Mouse (Mus musculus): ENCODE measurements at regions not wholly inside any gene's neighbourhood (a gene's known extent, or its start where the extent isn't known, plus 50 kb on each side); places are given as distances from the start of the nearest gene placed in this dataset.

GRCm38 (mm10) chr9:30183409-30183808 is 220.5 kb upstream of the Ntm start:
- no peak for DNase-seq

GRCm38 (mm10) chr9:30184996-30185763 is 222.2 kb upstream of the Ntm start:
- DNase-seq = no peak

GRCm38 (mm10) chr9:30186261-30186660 is 223.3 kb upstream of the Ntm start:
- no peak for DNase-seq

GRCm38 (mm10) chr9:30190078-30190477 is 227.1 kb upstream of the Ntm start:
- DNase-seq = no peak

- DNase-seq = no peak
Measured at GRCm38 (mm10) chr9:30191119-30191518, 228.2 kb upstream of the Ntm start.

GRCm38 (mm10) chr9:30191902-30192301 is 229.0 kb upstream of the Ntm start:
- no peak for DNase-seq

- DNase-seq = no peak
Measured at GRCm38 (mm10) chr9:30194866-30195265, 231.9 kb upstream of the Ntm start.

- no peak for DNase-seq
Measured at GRCm38 (mm10) chr9:30202411-30202810, 224.5 kb upstream of the Snx19 start.

GRCm38 (mm10) chr9:30207631-30208030 is 219.3 kb upstream of the Snx19 start:
- no peak for DNase-seq

- no peak for DNase-seq
Measured at GRCm38 (mm10) chr9:30209806-30210205, 217.1 kb upstream of the Snx19 start.

GRCm38 (mm10) chr9:30212471-30213075 is 214.3 kb upstream of the Snx19 start:
- no peak for DNase-seq

GRCm38 (mm10) chr9:30234501-30235163 is 192.3 kb upstream of the Snx19 start:
- DNase-seq = no peak

- DNase-seq = no peak
Measured at GRCm38 (mm10) chr9:30235791-30236190, 191.1 kb upstream of the Snx19 start.

GRCm38 (mm10) chr9:30242107-30242506 is 184.8 kb upstream of the Snx19 start:
- DNase-seq = no peak

- peak; percentile 34 to 60 for DNase-seq
Measured at GRCm38 (mm10) chr9:30264533-30265168, 162.3 kb upstream of the Snx19 start.

GRCm38 (mm10) chr9:30271081-30271480 is 155.8 kb upstream of the Snx19 start:
- DNase-seq = no peak

GRCm38 (mm10) chr9:30273836-30274235 is 153.1 kb upstream of the Snx19 start:
- DNase-seq = no peak

GRCm38 (mm10) chr9:30278231-30278630 is 148.7 kb upstream of the Snx19 start:
- no peak for DNase-seq

- no peak for DNase-seq
Measured at GRCm38 (mm10) chr9:30283080-30283770, 143.7 kb upstream of the Snx19 start.

GRCm38 (mm10) chr9:30283771-30284148 is 143.1 kb upstream of the Snx19 start:
- DNase-seq = no peak

GRCm38 (mm10) chr9:30284562-30285323 is 142.2 kb upstream of the Snx19 start:
- DNase-seq = no peak

- no peak for DNase-seq
Measured at GRCm38 (mm10) chr9:30285324-30285599, 141.6 kb upstream of the Snx19 start.

Measured in lung, postnatal 4 days (tissue).